Mouse (Mus musculus): ENCODE measurements around the gene Nol3. TPM values are rescaled to one million over a fixed set of nuclear protein-coding genes. Genes with fewer than 3 reads are reported as not detected.
A peak's percentile ranks its signal among the peaks of the same experiment; 100 is the strongest.

Gene Nol3
- polyA plus RNA-seq, 1 experiment from 2014 or later, result 5.2 TPM

DNA sequence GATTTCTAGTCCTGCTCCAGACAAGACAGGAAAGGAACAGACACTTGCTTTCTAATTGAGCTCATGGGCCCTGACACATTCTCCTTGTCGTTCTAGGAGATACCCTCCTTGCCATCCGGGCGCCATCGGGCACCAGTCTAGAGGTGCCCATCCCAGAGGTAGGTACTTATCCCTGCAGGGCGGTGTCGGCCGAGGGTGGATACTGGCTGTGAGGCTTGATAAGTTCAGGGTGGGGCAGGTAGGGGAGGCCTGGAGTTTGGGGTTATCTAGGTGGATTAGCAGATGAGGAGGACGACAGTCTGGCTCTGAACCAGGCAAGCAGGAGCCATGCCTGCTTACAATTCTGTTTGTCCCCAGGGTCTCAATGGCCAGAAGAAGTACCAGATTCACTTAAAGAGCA is 24.0 kb downstream of the Nol3 start:
- no peak overlapping the region for H3K4me2 ChIP-seq (ENCODE audit: low read depth, low read length)
- ATAC-seq (replicated peaks; ENCODE audit: extremely low read depth, insufficient read depth, low FRiP score), result no peak
- no peaks in the 10 kb centered on the region for H3K9me3 ChIP-seq (replicated peaks; ENCODE audit: control insufficient read depth, low read length)
- no peaks in the 10 kb centered on the region for H3K27me3 ChIP-seq (ENCODE audit: control insufficient read depth, insufficient read depth, low read length)
- H3K27ac ChIP-seq (ENCODE audit: low read length), result no peak overlapping the region
- H3K4me1 ChIP-seq (ENCODE audit: control insufficient read depth, insufficient read depth, low read length), result peaks cover 34% of the 10 kb centered on the region
- 87% methylated on average over 8 of the region's 8 CpGs for WGBS
- peaks cover 37% of the 10 kb centered on the region for H3K36me3 ChIP-seq (ENCODE audit: control insufficient read depth, insufficient read depth)
- no peak overlapping the region for H3K9ac ChIP-seq (ENCODE audit: low read length)
- H3K4me3 ChIP-seq (ENCODE audit: low read length), result no peak overlapping the region

DNA sequence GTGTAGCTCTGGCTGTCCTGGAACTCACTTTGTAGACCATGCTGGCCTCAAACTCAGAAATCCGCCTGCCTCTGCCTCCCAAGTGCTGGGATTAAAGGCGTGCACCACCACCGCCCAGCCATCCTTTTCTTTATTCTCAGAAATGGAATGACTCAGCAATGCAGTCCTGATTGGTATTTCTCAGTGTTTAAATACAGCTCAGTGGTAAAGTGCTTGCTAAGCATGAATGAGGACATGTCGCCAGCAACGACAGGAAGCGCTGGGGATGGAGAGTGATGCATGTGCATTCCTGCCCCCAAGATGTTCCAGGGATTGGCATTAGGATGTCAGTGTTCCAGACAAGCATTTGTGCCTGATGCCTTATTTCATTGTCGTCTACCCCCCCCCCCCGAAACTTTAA is 27.5 kb downstream of the Nol3 start:
- H3K9me3 ChIP-seq (replicated peaks; ENCODE audit: control insufficient read depth, low read length), result no peaks in the 10 kb centered on the region
- WGBS, result 75% methylated on average over 8 of the region's 8 CpGs
- no peak overlapping the region for H3K9ac ChIP-seq (ENCODE audit: low read length)
- no peak for ATAC-seq (replicated peaks; ENCODE audit: extremely low read depth, insufficient read depth, low FRiP score)
- peaks cover 39% of the 10 kb centered on the region for H3K4me1 ChIP-seq (ENCODE audit: control insufficient read depth, insufficient read depth, low read length)
- H3K27ac ChIP-seq (ENCODE audit: low read length), result no peak overlapping the region
- peaks cover 40% of the 10 kb centered on the region for H3K36me3 ChIP-seq (ENCODE audit: control insufficient read depth, insufficient read depth)
- no peaks in the 10 kb centered on the region for H3K27me3 ChIP-seq (ENCODE audit: control insufficient read depth, insufficient read depth, low read length)
- H3K4me2 ChIP-seq (ENCODE audit: low read depth, low read length), result no peak overlapping the region
- H3K4me3 ChIP-seq (ENCODE audit: low read length), result no peak overlapping the region

DNA sequence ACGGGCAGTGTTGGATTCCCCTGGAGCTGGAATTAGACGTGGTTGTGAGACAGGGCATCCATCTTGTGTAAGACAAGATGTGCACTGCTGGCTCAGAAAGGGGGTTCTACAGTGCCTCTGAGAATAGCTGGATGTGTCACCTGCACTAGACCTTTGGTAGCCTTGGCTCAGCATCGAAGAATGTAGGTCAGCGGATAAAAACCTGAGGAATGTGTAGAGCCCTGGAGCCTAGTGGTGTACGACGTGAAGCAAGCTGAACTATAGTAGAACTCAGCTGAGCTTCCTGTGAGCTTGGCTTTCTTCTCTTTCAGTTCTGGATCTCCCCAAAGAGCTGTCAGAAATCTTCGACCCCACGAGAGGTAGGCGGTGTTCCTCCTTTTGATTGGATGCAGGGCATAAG is 27.9 kb downstream of the Nol3 start:
- H3K4me2 ChIP-seq (ENCODE audit: low read depth, low read length), result no peak overlapping the region
- peak overlapping the region; percentile 56 for H3K27ac ChIP-seq (ENCODE audit: low read length)
- H3K9me3 ChIP-seq (replicated peaks; ENCODE audit: control insufficient read depth, low read length), result no peaks in the 10 kb centered on the region
- H3K27me3 ChIP-seq (ENCODE audit: control insufficient read depth, insufficient read depth, low read length), result no peaks in the 10 kb centered on the region
- H3K36me3 ChIP-seq (ENCODE audit: control insufficient read depth, insufficient read depth), result peaks cover 43% of the 10 kb centered on the region
- no peak for ATAC-seq (replicated peaks; ENCODE audit: extremely low read depth, insufficient read depth, low FRiP score)
- H3K4me1 ChIP-seq (ENCODE audit: control insufficient read depth, insufficient read depth, low read length), result peaks cover 34% of the 10 kb centered on the region
- H3K9ac ChIP-seq (ENCODE audit: low read length), result no peak overlapping the region
- no peak overlapping the region for H3K4me3 ChIP-seq (ENCODE audit: low read length)
- WGBS, result 57% methylated on average over 9 of the region's 9 CpGs

DNA sequence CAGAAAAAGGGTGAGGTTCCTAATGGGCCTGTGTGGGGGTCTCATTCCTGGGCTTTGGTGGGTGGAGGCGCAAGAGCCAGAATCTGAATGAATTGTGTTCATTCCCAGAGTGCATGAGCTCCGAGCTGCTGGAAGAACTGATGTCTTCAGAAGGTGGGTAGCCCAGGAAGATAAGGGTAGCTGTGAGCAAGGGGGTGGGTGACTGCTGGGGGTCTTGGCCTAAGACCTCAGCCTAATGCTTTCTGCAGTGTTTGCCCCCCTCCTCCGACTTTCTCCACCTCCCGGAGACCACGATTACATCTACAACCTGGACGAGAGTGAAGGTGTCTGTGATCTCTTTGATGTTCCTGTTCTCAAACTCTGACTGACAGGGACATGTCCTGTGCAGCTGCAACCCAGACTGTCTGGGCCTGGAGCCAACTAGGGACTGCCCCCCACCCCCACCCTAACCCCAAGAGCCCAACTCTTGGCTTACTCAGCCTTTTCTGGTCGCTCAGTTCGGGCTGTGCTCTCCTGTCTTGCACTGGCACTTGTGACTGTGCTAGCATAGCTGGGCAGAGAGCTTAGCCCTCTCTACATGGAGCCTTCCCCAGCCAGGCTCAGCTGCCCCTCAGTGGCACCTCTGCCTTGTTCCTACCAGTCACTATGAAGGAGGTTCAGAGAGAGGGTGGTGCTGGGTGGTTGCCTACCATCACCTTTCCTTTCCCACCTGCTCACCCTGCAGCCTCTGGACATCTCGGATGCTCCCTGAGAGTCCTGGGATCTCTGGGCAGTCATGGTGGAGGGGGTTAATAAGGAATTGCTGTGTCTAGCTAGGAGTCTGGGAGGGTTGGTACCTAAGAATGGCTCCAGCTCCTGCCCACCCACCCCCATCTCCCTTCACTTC is 28.6 kb downstream of the Nol3 start:
- Histone ChIP-seq H3K4me2 (ENCODE audit: low read depth, low read length) (no peak overlapping the region), H3K27ac (ENCODE audit: low read length) (peak overlapping the region; percentile 56), H3K9ac (ENCODE audit: low read length) (peak overlapping the region; percentile 13; the same call in 1 of the 2 replicates), H3K4me3 (ENCODE audit: low read length) (no peak overlapping the region), H3K9me3 (replicated peaks; ENCODE audit: control insufficient read depth, low read length) (no peaks in the 10 kb centered on the region), H3K4me1 (ENCODE audit: control insufficient read depth, insufficient read depth, low read length) (peaks cover 32% of the 10 kb centered on the region), H3K36me3 (ENCODE audit: control insufficient read depth, insufficient read depth) (peaks cover 41% of the 10 kb centered on the region), H3K27me3 (ENCODE audit: control insufficient read depth, insufficient read depth, low read length) (no peaks in the 10 kb centered on the region)
- ATAC-seq (replicated peaks; ENCODE audit: extremely low read depth, insufficient read depth, low FRiP score), result peak; percentile 45
- WGBS, result 33% methylated on average over 9 of the region's 9 CpGs

DNA sequence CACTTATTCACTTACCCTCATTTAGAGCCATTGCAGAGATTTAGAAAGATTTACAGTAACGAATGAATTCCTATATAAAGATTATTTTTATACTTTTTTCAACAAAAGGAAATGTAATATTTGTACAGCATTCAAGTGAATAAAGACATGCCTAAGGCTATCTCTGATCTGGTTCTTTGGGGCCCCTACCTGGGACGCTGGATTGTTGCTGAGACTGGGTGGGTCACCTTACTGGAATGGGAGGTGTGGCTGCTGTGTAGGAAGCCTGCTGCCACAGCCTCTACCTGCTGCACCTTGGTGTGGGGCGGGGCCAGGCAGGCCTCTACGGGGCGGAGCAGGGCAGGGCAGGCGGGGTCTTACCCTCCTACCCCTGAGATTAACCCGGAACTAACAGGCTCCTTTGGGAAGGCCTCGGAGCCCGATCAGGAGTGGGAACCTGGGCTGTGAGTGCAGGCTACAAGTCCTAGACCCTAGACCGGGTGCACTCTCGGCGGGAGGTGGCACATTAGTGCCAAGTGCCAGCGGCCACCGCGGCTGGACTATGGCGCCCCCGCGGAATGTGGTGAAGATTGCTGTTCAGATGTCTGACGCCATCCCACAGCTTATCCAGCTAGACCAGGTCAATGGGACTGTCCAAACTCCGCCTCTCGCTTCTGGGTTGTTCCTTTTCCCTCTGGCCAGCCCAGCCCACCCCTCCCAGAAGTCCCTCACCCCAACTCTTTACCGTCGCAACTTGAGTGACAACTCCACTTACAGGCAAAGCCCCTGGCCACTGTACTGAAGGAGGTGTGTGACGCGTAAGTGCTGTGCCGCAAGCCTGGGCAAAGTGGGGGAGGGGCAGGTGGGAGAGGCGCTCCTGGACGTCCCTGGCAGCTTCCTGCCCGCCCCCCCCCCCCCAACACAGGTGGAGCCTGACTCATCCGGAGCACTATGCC is 29.5 kb downstream of the Nol3 start, which contains the start of gene Elmo3:
Gene Elmo3 (plus strand): TSS at position 391 of the 935 bp plus-strand sequence.
- 9% methylated on average over 27 of the region's 30 CpGs for WGBS
- ATAC-seq (replicated peaks; ENCODE audit: extremely low read depth, insufficient read depth, low FRiP score), result peak; percentile 49

DNA sequence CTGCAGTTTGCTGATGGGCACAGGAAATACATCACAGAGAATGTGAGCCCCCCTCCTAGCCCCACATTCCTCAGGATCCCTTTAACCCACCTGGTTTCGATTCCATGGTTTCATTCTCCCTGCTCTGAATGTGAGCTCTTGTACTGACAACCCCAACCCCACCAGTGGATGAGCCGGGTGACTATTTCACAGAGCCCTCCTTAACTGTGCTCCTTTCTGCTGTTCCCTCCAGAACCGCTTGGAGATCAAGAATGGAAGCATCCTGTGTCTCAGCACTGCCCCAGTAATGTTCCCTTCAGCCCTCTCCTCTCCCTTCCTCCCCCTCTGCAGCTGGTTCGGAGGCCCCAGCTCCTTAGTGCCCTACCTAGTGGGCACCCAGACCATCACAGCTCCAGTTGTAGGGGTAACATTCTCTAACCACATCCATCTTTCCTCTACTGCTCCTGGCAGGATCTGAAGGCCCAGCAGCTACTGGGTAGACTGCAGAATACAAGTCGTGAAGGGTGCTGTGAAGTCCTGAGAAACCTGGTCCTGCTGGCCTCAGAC is 30.3 kb downstream of the Nol3 start:
- peaks cover 24% of the 10 kb centered on the region for H3K36me3 ChIP-seq (ENCODE audit: control insufficient read depth, insufficient read depth)
- peak overlapping the region; percentile 74 for H3K9ac ChIP-seq (ENCODE audit: low read length)
- WGBS, result 37% methylated on average over 5 of the region's 5 CpGs
- H3K27me3 ChIP-seq (ENCODE audit: control insufficient read depth, insufficient read depth, low read length), result no peaks in the 10 kb centered on the region
- no peak; the same call in 1 of the 2 replicates for ATAC-seq (replicated peaks; ENCODE audit: extremely low read depth, insufficient read depth, low FRiP score)
- no peaks in the 10 kb centered on the region for H3K9me3 ChIP-seq (replicated peaks; ENCODE audit: control insufficient read depth, low read length)
- peak overlapping the region; percentile 27; the same call in 1 of the 2 replicates for H3K27ac ChIP-seq (ENCODE audit: low read length)
- H3K4me1 ChIP-seq (ENCODE audit: control insufficient read depth, insufficient read depth, low read length), result peaks cover 32% of the 10 kb centered on the region
- peak overlapping the region; percentile 79 for H3K4me2 ChIP-seq (ENCODE audit: low read depth, low read length)
- H3K4me3 ChIP-seq (ENCODE audit: low read length), result peak overlapping the region; percentile 51

More for the DNA sequence above, 29.5 kb downstream of the Nol3 start, which contains the start of gene Elmo3:
- peaks cover 32% of the 10 kb centered on the region for H3K4me1 ChIP-seq (ENCODE audit: control insufficient read depth, insufficient read depth, low read length)
- no peaks in the 10 kb centered on the region for H3K27me3 ChIP-seq (ENCODE audit: control insufficient read depth, insufficient read depth, low read length)
- peak within 1 kb of the TSS; percentile 74 for H3K9ac ChIP-seq (ENCODE audit: low read length)
- peaks cover 32% of the 10 kb centered on the region for H3K36me3 ChIP-seq (ENCODE audit: control insufficient read depth, insufficient read depth)
- H3K4me3 ChIP-seq (ENCODE audit: low read length), result peak within 1 kb of the TSS; percentile 51
- H3K27ac ChIP-seq (ENCODE audit: low read length), result peak within 1 kb of the TSS; percentile 77
- H3K4me2 ChIP-seq (ENCODE audit: low read depth, low read length), result peak within 1 kb of the TSS; percentile 79
- no peaks in the 10 kb centered on the region for H3K9me3 ChIP-seq (replicated peaks; ENCODE audit: control insufficient read depth, low read length)

DNA sequence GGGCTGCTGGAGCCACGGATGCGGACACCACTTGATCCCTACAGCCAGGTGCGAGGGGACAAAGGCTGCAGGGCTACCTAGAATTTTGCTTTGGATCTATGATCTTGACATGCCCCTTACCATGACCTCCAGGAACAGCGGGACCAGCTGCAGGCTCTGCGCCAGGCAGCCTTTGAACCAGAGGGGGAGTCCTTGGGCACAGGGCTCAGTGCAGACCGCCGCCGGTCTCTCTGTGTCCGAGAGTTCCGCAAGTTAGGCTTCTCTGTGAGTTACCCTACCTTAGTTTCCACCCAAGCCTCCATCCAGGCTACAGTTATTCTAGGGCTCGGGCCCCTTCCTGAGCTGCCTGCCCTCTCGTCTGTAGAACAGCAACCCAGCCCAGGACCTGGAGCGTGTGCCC is 31.7 kb downstream of the Nol3 start:
- WGBS, result 97% methylated on average over 13 of the region's 13 CpGs
- H3K9me3 ChIP-seq (replicated peaks; ENCODE audit: control insufficient read depth, low read length), result no peaks in the 10 kb centered on the region
- H3K4me1 ChIP-seq (ENCODE audit: control insufficient read depth, insufficient read depth, low read length), result peaks cover 32% of the 10 kb centered on the region
- no peak for ATAC-seq (replicated peaks; ENCODE audit: extremely low read depth, insufficient read depth, low FRiP score)
- no peaks in the 10 kb centered on the region for H3K27me3 ChIP-seq (ENCODE audit: control insufficient read depth, insufficient read depth, low read length)
- H3K27ac ChIP-seq (ENCODE audit: low read length), result no peak overlapping the region
- H3K36me3 ChIP-seq (ENCODE audit: control insufficient read depth, insufficient read depth), result peaks cover 17% of the 10 kb centered on the region
- H3K4me3 ChIP-seq (ENCODE audit: low read length), result no peak overlapping the region
- H3K4me2 ChIP-seq (ENCODE audit: low read depth, low read length), result no peak overlapping the region
- no peak overlapping the region for H3K9ac ChIP-seq (ENCODE audit: low read length)

DNA sequence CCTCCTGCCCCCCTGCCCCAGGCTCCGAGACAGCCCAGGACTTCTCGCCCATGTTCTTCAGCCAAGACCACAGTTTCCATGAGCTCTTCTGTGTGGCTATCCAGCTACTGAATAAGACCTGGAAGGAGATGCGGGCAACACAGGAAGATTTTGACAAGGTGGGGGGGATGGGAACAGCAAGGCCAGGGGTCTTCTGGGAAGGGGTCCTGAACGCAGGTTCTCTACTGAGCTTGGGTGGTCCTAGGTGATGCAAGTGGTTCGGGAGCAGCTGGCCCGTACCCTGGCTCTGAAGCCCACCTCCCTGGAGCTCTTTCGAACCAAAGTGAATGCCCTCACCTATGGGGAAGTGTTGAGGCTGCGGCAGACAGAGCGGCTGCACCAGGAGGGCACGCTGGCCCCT is 32.5 kb downstream of the Nol3 start:
- Histone ChIP-seq H3K9me3 (replicated peaks; ENCODE audit: control insufficient read depth, low read length) (no peaks in the 10 kb centered on the region), H3K4me1 (ENCODE audit: control insufficient read depth, insufficient read depth, low read length) (peaks cover 37% of the 10 kb centered on the region), H3K27me3 (ENCODE audit: control insufficient read depth, insufficient read depth, low read length) (no peaks in the 10 kb centered on the region), H3K4me2 (ENCODE audit: low read depth, low read length) (no peak overlapping the region), H3K4me3 (ENCODE audit: low read length) (no peak overlapping the region), H3K9ac (ENCODE audit: low read length) (no peak overlapping the region), H3K36me3 (ENCODE audit: control insufficient read depth, insufficient read depth) (peaks cover 13% of the 10 kb centered on the region), H3K27ac (ENCODE audit: low read length) (no peak overlapping the region)
- 94% methylated on average over 10 of the region's 10 CpGs for WGBS
- no peak for ATAC-seq (replicated peaks; ENCODE audit: extremely low read depth, insufficient read depth, low FRiP score)

All from heart, embryonic 16.5 days (tissue).